Mouse (Mus musculus): ENCODE data around the gene Dnmbp.

Dnmbp gene

DNA sequence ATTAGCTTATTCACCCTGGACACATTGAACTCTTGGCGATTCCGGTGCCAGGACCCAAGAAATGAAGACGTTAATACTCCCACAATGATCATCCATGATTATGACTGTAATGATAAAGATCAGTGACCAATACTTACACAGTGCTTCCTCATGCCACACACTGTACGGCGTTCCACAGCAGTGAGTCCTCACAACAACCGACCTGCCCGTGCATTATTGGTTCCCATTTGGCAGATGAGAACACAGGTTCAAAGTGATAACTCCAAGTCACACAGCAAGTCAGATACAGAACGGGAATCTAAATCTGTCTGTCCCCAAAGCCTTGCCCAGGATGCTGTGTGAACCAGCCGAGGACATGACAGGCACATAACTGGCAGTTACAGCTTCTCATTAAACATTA lies 25.0 kb downstream of the Dnmbp start:
- no peak for DNase-seq (ENCODE audit: low read depth in 1 of 2, low spot score in 2 of 2)

DNA sequence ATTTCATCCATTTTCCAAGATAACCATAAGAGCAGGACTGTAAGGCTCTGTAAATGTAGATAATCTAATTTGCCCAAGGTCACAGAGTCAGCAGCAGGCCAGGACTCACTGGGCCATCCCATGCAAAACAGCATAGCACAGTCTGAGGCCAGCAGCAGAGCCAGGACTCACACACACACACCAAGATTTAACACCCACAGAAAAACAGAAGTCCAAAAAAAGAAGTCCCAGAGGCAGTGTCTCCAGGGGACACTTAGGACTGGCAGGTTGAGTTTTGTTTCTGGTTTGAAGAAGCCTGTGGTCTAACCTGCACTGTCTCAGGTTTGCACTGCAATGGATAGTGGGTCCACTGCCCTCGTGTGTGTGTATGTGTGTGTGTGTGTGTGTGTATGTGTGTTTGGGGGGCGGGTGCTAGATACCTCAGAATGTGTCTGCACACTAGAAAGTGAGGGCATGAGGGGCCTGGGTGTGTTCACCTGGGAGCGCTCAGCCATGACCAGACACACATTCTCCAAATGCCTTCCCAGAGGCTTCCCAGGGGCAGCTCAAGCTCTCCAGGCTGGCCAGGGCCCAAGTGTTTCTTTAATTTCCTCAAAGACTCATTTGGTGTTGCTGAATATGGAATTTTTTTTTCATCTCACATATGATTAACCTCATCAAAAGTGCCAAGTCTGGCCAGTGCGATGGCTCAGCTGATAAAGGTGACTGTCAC lies 27.1 kb downstream of the Dnmbp start:
- DNase-seq (ENCODE audit: low read depth in 1 of 2, low spot score in 2 of 2), result no peak

DNA sequence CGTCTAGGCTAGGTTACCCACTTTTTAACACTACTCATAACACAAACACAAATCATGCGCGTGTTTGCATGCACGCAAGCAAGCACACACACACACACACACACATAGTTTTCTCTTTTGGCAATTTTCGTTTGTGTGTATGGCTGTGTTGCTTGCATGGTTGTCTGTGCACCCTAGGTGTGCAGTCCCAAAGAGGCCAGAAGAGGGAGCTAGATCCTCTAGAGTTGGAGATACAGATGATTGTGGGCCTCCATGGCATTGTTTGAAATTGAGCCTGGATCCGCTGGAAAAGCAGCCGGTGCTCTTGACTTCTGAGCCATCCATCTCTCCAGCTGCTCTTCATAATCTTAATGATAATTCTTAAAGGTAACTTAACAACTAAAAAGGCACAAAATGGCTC lies 33.5 kb downstream of the Dnmbp start:
- DNase-seq (ENCODE audit: low read depth in 1 of 2, low spot score in 2 of 2), result no peak

DNA sequence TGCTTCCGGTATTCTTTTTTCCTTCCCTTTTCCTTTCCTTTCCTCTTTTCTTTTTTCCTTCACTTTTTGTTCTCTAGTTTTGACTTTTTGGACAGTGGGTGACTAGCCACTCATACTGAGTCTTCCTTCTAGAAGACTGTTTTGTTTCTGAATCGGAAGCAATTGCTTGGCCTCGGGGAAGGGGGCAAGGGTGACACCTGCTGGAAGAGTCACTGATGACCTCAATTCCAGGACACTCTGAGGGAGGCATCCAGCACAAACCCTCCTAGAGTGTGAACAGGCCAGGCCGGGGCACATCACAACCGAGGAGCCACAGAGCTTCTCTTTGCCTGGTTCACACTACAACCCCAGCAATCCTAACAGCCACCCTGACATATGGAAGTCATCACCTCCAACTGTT lies 34.0 kb downstream of the Dnmbp start:
- no peak for DNase-seq (ENCODE audit: low read depth in 1 of 2, low spot score in 2 of 2)

DNA sequence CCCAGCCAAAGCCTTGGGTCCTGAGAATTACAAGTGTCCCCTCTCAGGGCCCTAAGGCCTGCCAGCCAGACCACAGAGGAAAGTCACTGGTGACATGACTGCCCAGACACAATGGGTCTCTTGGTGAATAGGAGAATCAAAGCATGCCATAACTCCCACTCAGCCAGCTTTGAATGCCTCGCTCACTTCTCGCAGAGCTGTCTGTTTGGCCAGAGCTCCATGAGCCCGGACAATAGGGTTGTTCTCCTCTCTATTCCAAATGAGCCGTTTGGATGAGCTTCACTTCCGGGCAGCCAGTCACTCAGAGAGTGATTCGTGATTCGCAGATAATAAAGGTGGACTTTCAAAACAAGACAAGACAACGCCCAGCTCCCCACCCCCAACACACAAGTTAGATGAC lies 34.9 kb downstream of the Dnmbp start:
- no peak for DNase-seq (ENCODE audit: low read depth in 1 of 2, low spot score in 2 of 2)

DNA sequence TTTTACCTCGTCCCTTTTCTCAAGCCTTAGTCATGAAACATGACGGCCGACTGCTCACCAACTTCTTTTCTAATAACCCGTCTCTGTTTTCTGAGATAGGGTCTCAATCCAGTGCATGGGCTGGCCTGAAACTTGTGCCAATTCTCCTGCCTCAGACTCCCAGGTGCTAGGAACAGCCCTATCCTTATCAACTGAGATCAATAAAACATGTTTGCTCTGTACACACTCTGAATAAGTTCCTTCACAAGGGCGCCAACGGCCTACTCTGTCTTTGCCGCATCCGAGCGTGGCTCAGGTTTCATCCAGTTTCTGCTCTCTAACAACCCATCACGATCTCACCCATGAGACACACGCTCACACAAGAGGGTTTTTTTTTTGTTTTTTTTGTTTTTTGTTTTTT lies 35.7 kb downstream of the Dnmbp start:
- DNase-seq (ENCODE audit: low read depth in 1 of 2, low spot score in 2 of 2), result no peak

DNA sequence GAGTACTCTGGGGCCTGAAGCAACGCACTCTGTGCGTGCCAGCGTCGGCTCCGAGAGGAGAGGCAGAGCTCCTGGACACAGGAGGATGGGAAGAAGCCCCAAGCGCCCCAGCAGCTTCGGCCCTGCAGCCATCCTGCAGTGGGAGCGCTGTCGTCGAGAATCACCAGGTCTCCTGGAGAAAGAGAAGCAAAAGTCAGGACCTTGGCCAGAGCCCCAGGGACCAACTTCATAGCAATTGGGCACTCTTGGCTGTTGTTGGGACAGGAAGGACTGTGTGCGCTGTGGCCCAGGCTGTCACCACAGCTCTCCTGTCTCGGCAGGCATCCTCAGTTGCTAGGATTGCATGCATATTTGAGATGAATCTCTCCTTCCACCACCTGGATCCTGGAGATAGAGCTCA lies 37.1 kb downstream of the Dnmbp start:
- no peak for DNase-seq (ENCODE audit: low read depth in 1 of 2, low spot score in 2 of 2)

DNA sequence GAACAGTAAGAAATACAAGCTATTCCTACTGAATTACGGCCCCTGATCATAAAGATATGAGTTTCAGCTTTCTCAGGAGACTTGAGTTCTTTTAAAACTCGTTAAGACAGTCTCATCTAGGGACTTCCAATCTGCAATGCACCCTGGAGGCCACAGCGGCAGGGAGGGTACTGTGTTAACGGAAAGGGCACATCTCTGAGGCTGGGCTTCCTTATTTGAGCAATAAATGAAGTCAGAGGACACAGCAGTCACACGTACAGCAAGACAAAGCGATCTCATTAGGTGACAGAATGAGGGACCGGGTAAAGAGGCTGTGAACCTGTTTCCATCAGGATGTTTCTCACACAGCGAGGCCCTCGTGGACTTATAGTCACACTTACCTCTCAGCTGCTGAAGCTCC lies 39.3 kb downstream of the Dnmbp start:
- DNase-seq (ENCODE audit: low read depth in 1 of 2, low spot score in 2 of 2), result no peak

DNA sequence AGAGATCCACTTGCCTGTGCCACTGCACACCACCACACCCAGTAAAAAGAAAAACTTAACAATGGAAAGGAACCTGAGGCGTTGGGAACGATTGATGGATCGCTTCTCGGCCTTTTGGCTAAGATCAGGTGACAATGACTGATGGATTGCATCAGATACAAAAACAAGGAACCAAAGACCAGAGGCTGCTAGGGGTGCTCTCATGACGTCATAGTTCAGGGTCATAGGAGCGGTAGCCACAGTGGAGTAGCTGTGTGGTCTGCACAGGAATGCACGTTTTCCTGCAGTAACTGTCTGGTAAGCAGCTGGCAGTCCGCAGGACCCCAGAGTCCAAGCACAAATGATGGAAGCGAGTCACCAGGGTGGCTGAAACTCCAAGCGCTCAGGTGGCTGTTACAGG lies 41.4 kb downstream of the Dnmbp start:
- DNase-seq (ENCODE audit: low read depth in 1 of 2, low spot score in 2 of 2), result no peak

DNA sequence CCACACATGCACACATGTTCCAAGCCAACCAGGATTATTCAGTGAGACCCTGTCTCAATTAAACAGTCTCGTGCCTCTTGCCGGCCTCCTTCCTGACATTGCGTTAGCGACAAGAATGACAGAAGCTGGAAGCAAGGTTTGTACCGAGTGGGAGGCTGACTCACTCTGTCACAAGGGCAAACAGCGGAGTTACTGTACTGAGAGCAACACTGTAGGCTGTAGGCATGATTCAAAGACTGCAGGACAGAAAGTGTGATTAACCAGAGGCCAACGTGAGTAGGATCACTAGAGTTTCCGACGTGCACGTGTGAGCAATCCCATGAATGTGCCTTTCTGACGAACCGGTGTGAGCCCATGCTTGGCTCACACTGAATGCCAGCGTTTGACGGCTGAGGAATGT lies 43.5 kb downstream of the Dnmbp start:
- DNase-seq (ENCODE audit: low read depth in 1 of 2, low spot score in 2 of 2), result no peak

DNA sequence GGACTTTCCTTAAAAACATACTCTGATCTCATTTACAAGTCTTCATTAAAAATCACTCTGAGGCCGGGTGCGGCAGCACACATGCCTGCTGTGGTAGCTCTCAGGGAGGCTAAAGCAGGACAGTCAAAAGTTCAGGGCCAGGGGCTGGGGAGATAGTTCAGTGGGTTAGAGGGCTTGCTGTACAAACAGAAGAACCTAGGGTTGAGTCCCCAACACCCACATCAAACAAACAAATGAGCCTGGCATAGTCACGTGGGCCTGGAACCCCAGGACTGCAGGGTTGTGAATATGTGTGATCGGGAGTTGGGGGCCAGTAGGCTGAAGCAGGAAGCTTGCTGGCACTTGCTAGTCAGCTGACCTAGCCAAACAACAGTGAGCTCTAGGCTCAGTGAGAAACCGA lies 44.0 kb downstream of the Dnmbp start:
- DNase-seq (ENCODE audit: low read depth in 1 of 2, low spot score in 2 of 2), result no peak

DNA sequence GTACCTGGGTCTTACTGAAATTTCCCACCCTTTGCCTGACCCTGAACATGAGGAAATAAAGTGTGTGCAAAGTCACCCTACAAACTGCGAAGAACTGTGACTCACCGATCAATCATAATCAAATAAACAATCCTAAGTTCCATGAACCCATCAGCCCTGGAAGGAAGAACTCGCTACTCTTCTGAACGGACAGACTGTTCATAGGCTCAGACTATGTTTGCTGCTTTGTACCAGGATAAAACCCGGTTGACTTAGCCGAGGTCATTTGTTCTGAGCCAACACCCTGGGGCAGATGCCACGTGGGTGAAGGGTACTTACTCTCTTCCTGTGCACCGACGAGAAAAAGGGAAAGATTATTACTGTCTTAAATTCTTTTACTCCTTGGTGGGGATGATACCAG lies 45.2 kb downstream of the Dnmbp start:
- no peak for DNase-seq (ENCODE audit: low read depth in 1 of 2, low spot score in 2 of 2)

DNA sequence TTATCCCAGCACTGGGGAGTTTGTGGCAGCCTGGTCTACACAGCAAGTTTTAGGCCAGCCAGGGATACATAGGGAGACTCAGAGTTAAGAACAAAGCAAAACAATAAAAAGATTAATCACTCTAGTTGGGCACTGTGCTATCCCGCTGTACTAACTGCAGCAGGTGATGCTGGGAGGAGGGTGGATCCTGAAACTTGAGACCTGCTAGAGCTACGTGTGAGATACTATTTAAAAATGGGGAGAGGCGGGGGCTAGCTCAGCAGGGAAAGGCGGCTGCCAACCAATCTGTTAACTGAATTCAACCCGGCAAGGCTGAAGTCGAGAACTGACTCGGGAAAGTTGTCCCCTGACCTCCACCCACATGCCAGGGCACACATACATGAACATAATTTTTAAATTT lies 45.9 kb downstream of the Dnmbp start:
- DNase-seq (ENCODE audit: low read depth in 1 of 2, low spot score in 2 of 2), result no peak

DNA sequence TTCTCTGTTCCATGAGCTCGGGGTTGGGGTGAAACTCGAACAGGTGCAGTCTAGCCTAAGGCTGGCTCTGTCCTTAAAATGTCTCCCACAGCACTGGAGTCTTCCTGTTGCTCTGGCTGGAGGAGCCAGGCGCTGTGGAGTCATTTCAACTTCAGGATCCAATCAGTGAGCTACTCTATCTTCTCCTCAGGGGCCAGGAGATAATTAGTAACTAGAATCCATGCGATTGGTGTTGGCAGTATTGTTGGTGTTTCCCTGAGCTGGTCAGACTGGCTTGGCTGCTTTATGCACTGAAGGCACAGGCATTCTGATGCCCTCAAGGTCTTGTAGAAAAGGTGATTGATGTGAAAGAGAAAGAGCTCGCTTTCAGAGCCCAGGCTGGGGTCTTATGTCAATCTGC lies 49.5 kb downstream of the Dnmbp start:
- DNase-seq (ENCODE audit: low read depth in 1 of 2, low spot score in 2 of 2), result no peak

DNA sequence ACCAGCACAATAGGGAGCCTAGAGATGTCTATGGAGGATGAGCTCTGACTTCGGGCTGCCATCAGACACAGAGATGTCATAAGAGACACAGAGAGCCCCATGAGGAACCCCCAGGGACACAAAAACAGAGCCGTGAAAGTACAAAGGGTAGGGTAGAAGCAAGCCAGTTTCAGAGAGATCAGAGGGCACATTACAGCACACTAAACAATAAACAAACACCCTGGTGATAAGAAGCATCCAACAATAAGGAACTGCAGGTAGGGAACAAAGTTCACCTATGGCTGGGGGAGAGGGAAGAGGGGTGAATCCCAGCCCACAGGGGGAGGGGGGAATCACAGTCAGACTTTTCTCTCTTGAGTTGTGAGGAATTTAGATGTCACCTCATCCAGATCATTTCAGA lies 52.3 kb downstream of the Dnmbp start:
- DNase-seq (ENCODE audit: low read depth in 1 of 2, low spot score in 2 of 2), result no peak

DNA sequence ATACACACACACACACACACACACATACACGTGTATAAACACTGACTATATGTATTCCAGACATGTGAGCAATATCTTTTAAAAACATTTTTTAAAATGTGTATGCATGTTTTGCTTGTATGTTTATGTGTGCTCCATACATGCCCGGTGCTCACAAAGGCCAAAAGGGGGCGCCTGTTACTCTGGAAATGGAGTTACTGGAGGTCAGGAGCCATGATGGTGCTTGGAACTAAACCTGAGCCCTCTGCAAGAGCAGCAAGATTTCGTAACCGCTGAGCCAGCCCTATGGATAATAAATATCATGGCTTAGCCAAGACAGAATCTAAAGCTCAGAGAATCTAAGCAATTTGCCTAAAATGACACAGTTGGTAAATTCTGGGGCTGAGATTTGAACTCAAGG lies 52.7 kb downstream of the Dnmbp start:
- DNase-seq (ENCODE audit: low read depth in 1 of 2, low spot score in 2 of 2), result no peak

DNA sequence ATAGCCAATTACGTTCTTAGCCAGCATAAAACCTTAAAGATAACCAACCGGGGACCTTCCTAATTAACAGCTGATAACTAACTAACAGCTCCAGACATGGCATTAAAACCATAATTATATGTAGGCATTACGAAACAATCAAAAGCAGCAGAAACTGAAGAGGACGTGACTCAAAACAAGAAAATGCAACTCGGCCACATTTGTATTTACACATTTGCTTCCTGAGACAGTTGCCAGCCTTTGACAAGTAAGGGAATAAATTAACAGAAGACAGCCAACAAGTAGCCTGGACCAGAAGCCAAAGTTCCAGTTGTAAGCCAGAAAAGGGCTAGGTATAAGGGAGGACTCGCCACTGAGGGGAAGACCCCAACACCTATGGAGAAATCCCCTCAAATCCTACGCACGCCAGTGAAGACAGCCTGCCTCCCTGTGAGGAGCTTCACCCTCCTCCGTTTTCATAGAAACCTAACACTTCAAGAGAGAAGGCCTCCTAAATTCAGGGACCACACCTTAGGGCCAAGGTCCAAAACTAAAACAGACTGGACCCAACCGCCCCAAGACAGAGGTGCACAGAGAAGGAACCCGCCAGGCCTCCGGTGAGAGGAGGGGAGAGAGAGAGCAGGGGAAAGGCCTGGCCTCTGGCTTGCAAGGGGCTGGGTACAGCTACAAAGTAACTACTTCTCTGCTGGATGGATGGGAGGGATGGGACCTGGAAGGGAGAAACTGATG lies 53.5 kb downstream of the Dnmbp start:
- DNase-seq (ENCODE audit: low read depth in 1 of 2, low spot score in 2 of 2), result no peak

DNA sequence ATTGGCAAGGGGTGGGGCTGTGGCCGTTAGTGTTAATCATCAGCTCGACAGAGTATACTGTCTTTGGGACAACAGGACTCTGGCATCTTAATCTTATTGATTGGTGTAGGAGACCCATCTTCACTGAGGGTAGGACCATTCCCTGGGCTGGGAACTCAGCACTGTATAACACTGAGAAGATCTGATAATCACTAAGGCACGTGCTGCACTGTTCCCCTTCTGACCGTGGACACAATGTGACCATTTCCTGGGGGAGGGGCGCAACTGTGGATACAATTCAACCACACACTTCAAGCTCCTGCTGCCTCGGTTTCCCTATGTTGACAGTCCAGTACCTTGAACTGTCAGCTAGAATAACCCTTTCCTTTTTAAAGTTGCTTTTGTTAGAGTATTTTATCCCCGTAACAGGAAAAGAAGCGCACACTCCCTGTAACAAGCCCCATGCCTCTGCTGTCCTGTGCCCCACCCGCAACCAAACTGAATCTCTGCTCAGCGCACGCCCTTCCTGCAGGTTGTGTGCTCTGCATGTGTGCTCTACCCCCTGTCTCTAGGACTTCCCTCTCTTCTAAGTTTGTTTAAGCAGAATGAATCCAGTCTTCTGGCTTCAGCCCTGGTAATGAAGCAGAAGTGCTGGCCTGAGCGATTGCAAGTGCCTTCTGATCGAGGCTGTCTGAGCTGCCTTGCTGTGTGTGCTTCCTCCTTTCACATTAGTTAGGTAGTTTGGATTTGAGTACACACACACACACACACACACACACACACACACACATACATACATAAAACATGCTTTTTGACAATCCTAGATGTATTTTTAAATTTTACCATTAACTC lies 55.1 kb downstream of the Dnmbp start:
- peak in 1 of 2 experiments; percentile 24 for DNase-seq (ENCODE audit: low read depth in 1 of 2, low spot score in 2 of 2)

DNA sequence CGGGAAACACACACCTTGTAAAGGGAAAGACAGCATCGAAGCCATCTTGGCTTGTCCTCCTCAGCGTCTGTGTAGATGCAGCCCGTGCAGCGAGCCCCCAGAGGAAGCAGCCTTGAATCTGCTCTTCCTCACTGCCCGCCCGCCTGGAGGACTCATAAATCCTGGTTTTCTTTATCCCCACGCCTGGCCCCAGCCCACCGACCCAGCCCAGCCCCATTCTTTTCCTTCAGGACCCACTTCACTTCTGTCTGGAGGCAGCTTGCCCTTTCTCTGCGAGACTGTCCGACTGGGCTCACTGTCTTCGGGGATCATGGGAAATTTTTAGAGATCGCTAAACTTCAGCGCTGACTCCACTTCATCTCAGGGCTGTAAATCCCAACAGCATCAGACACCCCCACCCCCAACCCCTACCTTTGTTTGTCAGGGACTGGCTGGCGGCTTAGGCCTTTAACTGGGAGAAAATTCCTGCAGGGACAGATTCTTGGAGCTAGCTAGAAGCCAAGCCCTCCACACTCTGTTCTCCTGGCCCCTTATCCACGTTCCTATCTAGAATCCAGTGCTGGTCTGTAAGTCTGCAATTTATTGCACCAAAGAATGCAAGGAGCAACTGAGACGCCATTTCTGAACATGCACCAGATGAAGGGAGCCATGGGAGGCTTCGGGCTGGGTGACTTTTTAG lies 57.0 kb downstream of the Dnmbp start:
- DNase-seq (ENCODE audit: low read depth in 1 of 2, low spot score in 2 of 2), result no peak

DNA sequence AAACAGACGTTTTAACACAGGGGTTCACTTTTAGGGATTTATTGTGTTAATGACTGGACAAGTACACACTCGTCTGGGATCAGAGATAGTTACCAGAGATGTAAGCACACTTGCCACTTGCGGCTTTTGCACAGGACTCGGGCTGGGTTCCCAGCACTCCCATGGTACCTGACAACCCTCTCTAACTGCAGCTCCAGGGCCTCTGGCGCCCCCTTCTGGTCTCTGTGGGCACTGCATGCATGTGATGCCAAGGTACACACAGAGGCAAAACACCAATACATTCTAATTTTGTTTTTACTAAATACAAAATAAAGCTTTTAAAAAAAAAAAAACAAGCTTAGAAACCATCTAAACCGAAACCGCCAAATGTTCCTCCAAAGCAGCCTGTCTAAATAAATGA lies 58.4 kb downstream of the Dnmbp start:
- DNase-seq (ENCODE audit: low read depth in 1 of 2, low spot score in 2 of 2), result no peak

DNA sequence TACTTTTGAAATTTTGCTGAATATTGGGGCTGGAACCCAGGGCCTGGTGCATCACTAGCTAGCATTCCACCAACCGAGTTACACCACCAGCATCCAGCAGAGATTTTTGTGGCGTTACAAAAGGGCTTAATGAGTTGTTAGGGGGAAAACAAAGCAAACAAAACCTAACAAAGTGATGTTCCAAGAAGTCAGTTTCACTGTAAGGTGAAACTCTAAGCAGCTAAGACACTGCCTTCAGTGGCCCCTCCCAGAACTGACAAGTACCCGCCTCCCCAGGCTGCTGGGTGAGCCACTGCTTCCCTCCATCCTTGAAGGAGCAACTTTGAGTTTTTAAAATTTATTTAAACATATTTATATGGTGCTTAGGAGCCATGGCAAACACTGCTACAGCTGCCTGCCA lies 59.6 kb downstream of the Dnmbp start:
- DNase-seq (ENCODE audit: low read depth in 1 of 2, low spot score in 2 of 2), result no peak
